8 mouse cellular contexts compared by ENCODE assay signal in the genomic region with DNA sequence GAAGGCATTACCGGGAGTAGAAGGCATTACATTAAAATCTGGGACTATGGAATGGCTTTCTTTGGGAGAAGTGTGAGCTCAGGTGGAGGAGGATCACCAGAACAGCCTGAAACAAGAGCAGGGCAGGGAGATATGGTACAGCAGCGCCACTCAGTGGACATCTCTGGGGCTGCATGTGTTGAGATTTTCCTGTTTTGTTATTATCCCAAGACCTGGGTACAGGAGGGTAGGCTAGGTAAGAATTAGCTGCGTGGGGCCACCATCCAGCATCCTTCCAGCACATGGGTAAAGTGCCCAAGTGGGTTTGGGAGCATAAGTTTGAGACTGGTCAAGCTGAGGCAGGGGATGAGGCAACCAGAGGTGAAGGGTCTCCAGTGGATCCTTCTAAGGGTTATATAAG. TPM values are rescaled to one million over a fixed set of nuclear protein-coding genes. Genes with fewer than 3 reads are reported as not detected.
DNase-seq lines count a peak whose midpoint lies in the region; ATAC-seq lines count a peak whose summit lies in the region.

No protein-coding gene starts in this region.

- H3K4me3 ChIP-seq in embryonic facial prominence, embryonic 10.5 days: no peak overlapping the region

- no peak overlapping the region for H3K27ac ChIP-seq in embryonic facial prominence, embryonic 10.5 days (replicated peaks)

- WGBS in embryonic facial prominence, embryonic 10.5 days: 6% methylated on average over 3 of the region's 3 CpGs

- no peaks in the 10 kb centered on the region for H3K27me3 ChIP-seq in embryonic facial prominence, embryonic 10.5 days (replicated peaks; ENCODE audit: low read depth, poor library complexity, severe bottlenecking)

- no peaks in the 10 kb centered on the region for H3K36me3 ChIP-seq in embryonic facial prominence, embryonic 10.5 days (replicated peaks)

- peak; percentile 56 to 80; a peak in 3 of 4 replicates for ATAC-seq in hematopoietic stem cell, adult 5-6 weeks (replicated peaks in 1 of 2; ENCODE audit: insufficient read depth in 1 of 2, low FRiP score in 2 of 2, low TSS enrichment in 1 of 2, low read depth in 1 of 2, poor library complexity in 2 of 2, severe bottlenecking in 2 of 2)

- DNase-seq in ES-CJ7 (ENCODE audit: low read depth, low spot score): peak; percentile 78
- peak; percentile 74 for DNase-seq in adrenal gland, postnatal 14 days
- DNase-seq in embryonic facial prominence, embryonic 10.5 days (ENCODE audit: low spot score): peak; percentile 79
- peak; percentile 65 for DNase-seq in layer of hippocampus, adult 9-10 months (ENCODE audit: low spot score)
- peak; percentile 26 for DNase-seq in lung, postnatal 14 days
- DNase-seq in retina, postnatal 7 days (ENCODE audit: low read depth, low spot score): peak; percentile 62
- no peak for DNase-seq in T-cell, adult 2 months (ENCODE audit: low spot score)

- H3K9me3 ChIP-seq in embryonic facial prominence, embryonic 10.5 days: no peaks in the 10 kb centered on the region

- H3K4me1 ChIP-seq in embryonic facial prominence, embryonic 10.5 days: no peaks in the 10 kb centered on the region

RNA-seq across cellular contexts. Expression of gene Iqsec3, which starts 59.4 kb away (rescaled TPM):
- total RNA-seq in adrenal gland, postnatal 14 days (2021): 3.6 and 4.1 TPM in 2 replicates
- polyA plus RNA-seq in embryonic facial prominence, embryonic 10.5 days (2016; fragmentation: Nextera tagmentation; extraction: Ambion mirVana): 0.17 and 0.21 TPM in 2 replicates
- total RNA-seq in hematopoietic stem cell, adult 5-6 weeks (2017): not detected in 2 replicates
